Mouse (Mus musculus) G1E (cell line): ENCODE results near the gene Ccnl1. TPM values are rescaled to one million over a fixed set of nuclear protein-coding genes. Genes with fewer than 3 reads are reported as not detected.

Experiments
- ATAC-seq: 2 replicates; pipeline ENCODE4 v1.8.0; 2016; ENCODE audit warnings: mild to moderate bottlenecking; ENCODE audit not compliant: insufficient number of reproducible peaks, poor library complexity, low FRiP score, severe bottlenecking; ENCODE audit errors: extremely low read depth
- DNase-seq: peaks from one replicate; pipeline ENCODE4 v3.0.0; 2012; ENCODE audit warnings: low spot score
- H3K27me3 ChIP-seq: 2 replicates; pipeline ENCODE4 v1.6.1; 2012; ENCODE audit warnings: mild to moderate bottlenecking, low read length, inconsistent platforms; ENCODE audit not compliant: insufficient read depth
- H3K36me3 ChIP-seq: replicated peaks from 2 replicates; pipeline ENCODE3; 2012; ENCODE audit warnings: mild to moderate bottlenecking, inconsistent platforms
- H3K4me1 ChIP-seq: 2 replicates; pipeline ENCODE4 v1.6.1; 2012; ENCODE audit warnings: low read depth, low read length, inconsistent platforms, mixed read lengths; ENCODE audit not compliant: insufficient read depth
- H3K4me3 ChIP-seq: 2 replicates; pipeline ENCODE4 v1.5.1; 2012; ENCODE audit warnings: low read depth, mild to moderate bottlenecking, inconsistent platforms, low read length, moderate library complexity, mixed read lengths
- H3K9me3 ChIP-seq: replicated peaks from 2 replicates; pipeline ENCODE4 v1.6.1; 2012; ENCODE audit warnings: inconsistent platforms
- CTCF ChIP-seq: IDR thresholded peaks from 2 replicates; pipeline ENCODE4 v1.5.1; 2012; ENCODE audit warnings: low read depth, low read length, inconsistent platforms, mixed read lengths
- GATA1 ChIP-seq: IDR thresholded peaks from 2 replicates; pipeline ENCODE4 v1.6.1; 2012; ENCODE audit warnings: borderline replicate concordance, low read length, inconsistent platforms, mixed read lengths
- GATA2 ChIP-seq: IDR thresholded peaks from 2 replicates; pipeline ENCODE4 v1.6.1; 2012; ENCODE audit warnings: low read depth, low read length, inconsistent platforms, borderline replicate concordance
- POLR2AphosphoS5 ChIP-seq: IDR thresholded peaks from 2 replicates; pipeline ENCODE4 v1.6.1; 2012; ENCODE audit warnings: low read depth, low read length, inconsistent platforms; ENCODE audit not compliant: insufficient replicate concordance
- TAL1 ChIP-seq: conservative IDR thresholded peaks from 2 replicates; pipeline ENCODE4 v1.6.1; 2012; ENCODE audit warnings: low read depth, low read length, inconsistent platforms, mixed read lengths
- polyA plus RNA-seq: library from polyadenylated mRNA; stranded (reverse); fragments of >175 nt; gene quantifications from 2 replicates; pipeline ENCODE4 v1.2.3, GENCODE M21; 2012
- total RNA-seq, 2 experiments: library from RNA; stranded (forward) in 1 of 2; stranded (reverse) in 1 of 2; fragments of 200-1000 nt in 1 of 2; fragments of >200 nt in 1 of 2; fragmentation: Nextera tagmentation in 1 of 2; gene quantifications; 2 replicates each; pipeline ENCODE4 v1.2.3; 2014 to 2017

Ccnl1 gene
- total and polyA plus RNA-seq, 3 experiments: 30.5 to 227 (median 167) TPM

- no peak for DNase-seq
- no peak for ATAC-seq
- peaks cover 8% of the 10 kb centered on the region for H3K4me1 ChIP-seq
- no peak overlapping the region for H3K4me3 ChIP-seq
- no peaks in the 10 kb centered on the region for H3K36me3 ChIP-seq
- TF ChIP-seq GATA1: no peak
- no peak for TF ChIP-seq CTCF
- TF ChIP-seq TAL1: no peak
- no peak for TF ChIP-seq GATA2
- no peak for TF ChIP-seq POLR2AphosphoS5
- H3K27me3 ChIP-seq: peaks cover 22% of the 10 kb centered on the region
- H3K9me3 ChIP-seq: no peaks in the 10 kb centered on the region
Measured at GRCm38 (mm10) chr3:65936384-65936783, 21.7 kb downstream of the Ccnl1 start.

GRCm38 (mm10) chr3:65935153-65935552 is 22.9 kb downstream of the Ccnl1 start:
- no peaks in the 10 kb centered on the region for H3K9me3 ChIP-seq
- DNase-seq (no peak), ATAC-seq (no peak)
- H3K36me3 ChIP-seq: no peaks in the 10 kb centered on the region
- TF ChIP-seq TAL1 (no peak), GATA2 (no peak), GATA1 (no peak), CTCF (no peak), POLR2AphosphoS5 (no peak)
- 0 out of 2 replicates have a peak, but pooled peaks cover 3% of the 10 kb centered on the region for H3K4me1 ChIP-seq
- H3K4me3 ChIP-seq: no peak overlapping the region
- peaks cover 28% of the 10 kb centered on the region for H3K27me3 ChIP-seq

DNA sequence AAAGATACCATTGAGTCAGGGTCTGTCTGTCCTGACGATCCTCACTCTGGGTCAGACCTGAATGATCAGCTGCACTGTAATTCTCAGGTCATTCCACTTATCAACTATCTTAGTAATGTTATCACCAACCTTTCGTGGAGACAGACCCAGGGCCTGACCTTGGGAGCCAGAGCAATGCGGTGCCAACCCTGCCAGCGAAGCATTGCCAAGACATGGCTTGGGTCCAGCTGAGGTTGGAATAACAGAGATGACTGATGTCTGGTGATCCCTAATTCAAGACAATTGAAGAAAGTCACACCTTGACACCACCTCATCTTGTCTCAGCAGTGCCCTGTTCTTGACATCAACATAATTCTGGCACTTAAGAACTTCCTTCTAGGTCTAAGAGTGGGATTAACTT is 24.3 kb downstream of the Ccnl1 start:
- Histone ChIP-seq H3K9me3 (no peaks in the 10 kb centered on the region), H3K36me3 (no peaks in the 10 kb centered on the region), H3K27me3 (peaks cover 28% of the 10 kb centered on the region), H3K4me1 (peaks cover 13% of the 10 kb centered on the region), H3K4me3 (no peak overlapping the region)
- ATAC-seq (no peak), DNase-seq (no peak)
- no peak for TF ChIP-seq TAL1
- no peak for TF ChIP-seq CTCF
- TF ChIP-seq GATA2: no peak
- TF ChIP-seq POLR2AphosphoS5: no peak
- no peak for TF ChIP-seq GATA1

GRCm38 (mm10) chr3:65931542-65931941 is 26.5 kb downstream of the Ccnl1 start:
- no peaks in the 10 kb centered on the region for H3K9me3 ChIP-seq
- DNase-seq (no peak), ATAC-seq (no peak)
- TF ChIP-seq POLR2AphosphoS5 (no peak), CTCF (no peak), TAL1 (no peak), GATA1 (no peak), GATA2 (no peak)
- H3K4me3 ChIP-seq: no peak overlapping the region
- H3K36me3 ChIP-seq: no peaks in the 10 kb centered on the region
- peaks cover 13% of the 10 kb centered on the region for H3K4me1 ChIP-seq
- H3K27me3 ChIP-seq: peaks cover 33% of the 10 kb centered on the region

DNA sequence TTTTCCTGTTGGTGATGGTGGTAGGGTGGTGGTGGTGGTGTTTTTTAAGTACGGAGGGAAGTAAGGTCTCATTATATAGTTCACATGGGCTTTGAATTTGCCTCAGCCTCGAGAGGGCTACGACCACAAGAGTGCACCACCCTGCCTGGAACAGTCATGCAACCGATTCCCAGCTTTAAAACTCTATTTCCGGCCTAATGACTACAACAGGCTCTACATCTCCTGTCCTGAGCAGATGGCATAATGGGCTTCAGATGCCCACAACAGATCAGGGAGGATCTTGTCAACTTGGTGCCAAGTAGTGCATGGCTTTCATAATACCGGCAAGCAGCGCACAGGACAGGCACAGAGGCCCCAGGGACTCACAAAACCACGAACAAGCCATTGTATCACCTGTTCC is 27.4 kb downstream of the Ccnl1 start:
- no peak for ATAC-seq
- no peak for DNase-seq
- Histone ChIP-seq H3K4me1 (peaks cover 13% of the 10 kb centered on the region), H3K4me3 (no peak overlapping the region), H3K36me3 (no peaks in the 10 kb centered on the region), H3K9me3 (no peaks in the 10 kb centered on the region), H3K27me3 (peaks cover 29% of the 10 kb centered on the region)
- no peak for TF ChIP-seq TAL1
- no peak for TF ChIP-seq GATA2
- TF ChIP-seq POLR2AphosphoS5: no peak
- no peak for TF ChIP-seq GATA1
- TF ChIP-seq CTCF: no peak

DNA sequence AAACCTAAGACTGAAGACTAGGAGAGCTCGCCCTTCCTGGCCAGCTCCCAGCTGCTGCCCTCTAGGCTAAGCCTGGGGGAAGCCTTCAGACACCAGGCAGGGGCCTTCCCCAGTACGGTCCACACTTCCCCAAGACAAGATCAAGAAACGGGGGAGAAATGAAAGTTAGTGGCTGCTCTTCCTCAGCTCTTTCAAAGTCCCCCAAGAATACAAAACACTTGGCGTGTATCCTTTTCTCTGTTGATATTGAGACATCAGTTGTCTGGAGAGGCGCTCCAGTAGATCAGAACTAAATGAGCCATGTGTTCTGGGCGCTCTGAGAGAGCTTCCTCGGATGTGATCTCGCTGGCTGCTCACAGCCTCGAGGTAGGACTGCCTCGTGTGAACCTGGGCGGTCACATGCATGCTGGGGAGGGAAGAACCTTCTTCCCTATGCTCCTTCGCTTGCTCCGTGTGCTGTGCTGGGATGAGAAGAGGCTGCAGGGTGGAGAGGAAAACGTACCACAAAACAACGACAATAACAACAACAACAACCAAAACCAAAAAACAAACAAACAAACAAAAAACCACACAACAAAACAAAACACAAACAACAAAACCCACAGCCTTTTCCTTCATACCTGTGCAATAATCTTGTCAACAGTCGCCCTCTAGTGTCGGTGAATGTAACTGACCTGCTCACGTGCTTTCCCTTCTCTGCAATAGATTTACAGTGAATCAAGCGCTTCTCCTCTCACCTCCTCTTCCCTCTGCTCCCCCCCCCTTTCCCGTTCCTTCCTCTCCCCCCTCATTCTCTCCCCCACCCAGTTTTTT is 28.0 kb downstream of the Ccnl1 start:
- peak; percentile 42; the same call in 1 of the 2 replicates for TF ChIP-seq CTCF
- TF ChIP-seq TAL1: no peak
- no peak overlapping the region for H3K4me3 ChIP-seq

More for the DNA sequence above, 28.0 kb downstream of the Ccnl1 start:
- Histone ChIP-seq H3K4me1 (peaks cover 13% of the 10 kb centered on the region), H3K36me3 (no peaks in the 10 kb centered on the region), H3K9me3 (no peaks in the 10 kb centered on the region), H3K27me3 (peaks cover 31% of the 10 kb centered on the region)
- DNase-seq (peak; percentile 35), ATAC-seq (no peak; the same call in 1 of the 2 replicates)
